Mouse (Mus musculus): ENCODE measurements around the gene Stoml1. TPM values are rescaled to one million over a fixed set of nuclear protein-coding genes. Genes with fewer than 3 reads are reported as not detected.

The Stoml1 gene
- total and polyA plus RNA-seq, 3 experiments = 35.4 to 40.7 (median 35.4) TPM

DNA sequence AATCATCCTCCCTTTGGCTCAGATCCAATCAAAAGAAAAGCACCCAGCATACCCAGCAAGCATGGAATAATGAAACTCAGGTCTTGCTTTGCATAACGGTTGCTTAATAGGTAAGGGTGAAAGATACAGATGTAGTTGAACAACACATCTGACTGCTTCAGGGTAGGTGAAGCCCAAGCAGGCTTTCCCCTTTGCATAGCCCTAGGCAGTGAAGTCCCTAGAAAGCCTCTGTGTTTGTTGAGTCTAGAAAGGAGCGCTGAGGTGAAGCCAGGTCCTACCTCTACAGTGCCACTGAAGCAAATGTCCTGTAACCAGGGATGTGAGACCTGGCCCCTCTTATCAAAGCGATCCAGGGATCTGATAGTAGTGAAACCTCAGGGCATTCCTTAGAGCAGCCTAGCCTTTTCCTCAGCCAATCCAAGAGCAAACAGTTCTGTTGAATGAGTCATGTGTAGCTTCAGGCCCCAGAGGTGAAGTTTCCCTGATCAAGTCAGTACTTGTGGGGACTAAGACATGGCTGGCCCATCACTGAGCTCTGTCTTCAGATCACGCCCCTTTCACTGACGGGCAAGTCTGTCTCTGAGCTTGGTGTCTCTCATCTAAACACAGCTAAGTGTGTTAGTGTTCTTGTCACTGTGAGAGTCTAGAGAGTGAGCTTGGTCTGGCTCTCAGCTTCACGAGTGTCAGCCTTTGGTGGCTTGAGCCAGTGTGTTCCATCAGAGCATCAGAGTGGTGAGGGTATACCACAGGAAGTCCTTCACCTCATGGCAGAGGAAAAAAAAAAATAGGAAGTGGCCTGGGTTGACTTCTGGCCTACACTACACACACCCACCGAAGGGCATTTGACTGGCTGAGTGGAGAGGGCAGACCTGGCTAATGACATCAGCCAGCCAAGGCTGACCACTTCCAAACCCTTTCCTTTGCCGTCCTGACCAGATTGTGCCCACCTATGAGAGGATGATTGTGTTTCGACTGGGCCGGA is 3.0 kb downstream of the Stoml1 start (continued):
- peak; percentile 71 for TF ChIP-seq ZMIZ1 (IDR thresholded peaks at IDR 0.05; ENCODE audit: low read depth, low read length)
- no peak for TF ChIP-seq GABPA (IDR thresholded peaks at IDR 0.05; ENCODE audit: insufficient replicate concordance, low read depth, low read length)
- TF ChIP-seq MXI1 (IDR thresholded peaks at IDR 0.05; ENCODE audit: low read depth, low read length) = peak; percentile 66
- TF ChIP-seq ZKSCAN1 (IDR thresholded peaks at IDR 0.05; ENCODE audit: borderline replicate concordance, low read depth, low read length) = no peak
- TF ChIP-seq ELF1 (IDR thresholded peaks at IDR 0.05; ENCODE audit: low read depth, low read length) = peak; percentile 78
- TF ChIP-seq CTCF (conservative IDR thresholded peaks at IDR 0.05 in 1 of 2, IDR thresholded peaks at IDR 0.05 in 1 of 2; ENCODE audit: low read depth in 2 of 2, low read length in 2 of 2) = no peak
- TF ChIP-seq POLR2AphosphoS2 (IDR thresholded peaks at IDR 0.05; ENCODE audit: low read depth, low read length) = no peak
- TF ChIP-seq UBTF (IDR thresholded peaks at IDR 0.05; ENCODE audit: low read depth, low read length) = peak; percentile 14; the same call in 1 of the 2 replicates
- TF ChIP-seq E2F4 (IDR thresholded peaks at IDR 0.05; ENCODE audit: insufficient replicate concordance, low read depth, low read length) = no peak
- peak; percentile 96 for TF ChIP-seq ZNF384 (IDR thresholded peaks at IDR 0.05; ENCODE audit: low read depth, low read length)
- TF ChIP-seq PAX5 (IDR thresholded peaks at IDR 0.05; ENCODE audit: low read length) = no peak
- TF ChIP-seq BHLHE40 (IDR thresholded peaks at IDR 0.05; ENCODE audit: low read depth, low read length) = no peak
- TF ChIP-seq MYC (IDR thresholded peaks at IDR 0.05; ENCODE audit: low read depth, low read length) = peak; percentile 77; the same call in 1 of the 2 replicates
- TF ChIP-seq IRF4 (IDR thresholded peaks at IDR 0.05; ENCODE audit: low read depth, low read length) = peak; percentile 12; the same call in 1 of the 2 replicates
- TF ChIP-seq SIN3A (IDR thresholded peaks at IDR 0.05; ENCODE audit: low read length) = peak; percentile 79
- TF ChIP-seq POLR2A (IDR thresholded peaks at IDR 0.05; ENCODE audit: low read depth, low read length) = peak; percentile 62
- TF ChIP-seq ZC3H11A (IDR thresholded peaks at IDR 0.05; ENCODE audit: low read depth, low read length) = no peak
- no peak for TF ChIP-seq JUN (IDR thresholded peaks at IDR 0.05; ENCODE audit: insufficient read depth, low read depth, low read length)
- TF ChIP-seq EP300 (IDR thresholded peaks at IDR 0.05; ENCODE audit: low read length) = peak; percentile 11; the same call in 1 of the 2 replicates

- Histone ChIP-seq H3K79me2 (replicated peaks; ENCODE audit: control insufficient read depth, extremely low read depth, insufficient read depth, poor library complexity, severe bottlenecking) (peaks cover 20% of the 10 kb centered on the region), H3K9me3 (replicated peaks; ENCODE audit: low read length) (no peaks in the 10 kb centered on the region), H3K9ac (ENCODE audit: insufficient read depth, low read depth) (no peak overlapping the region), H3K4me3 (replicated peaks in 1 of 3; ENCODE audit: low read depth in 2 of 3, low read length in 2 of 3, poor library complexity in 1 of 3) (no peak overlapping the region), H3K4me2 (ENCODE audit: insufficient read depth, low read depth, poor library complexity, severe bottlenecking) (no peak overlapping the region), H3K27me3 (replicated peaks) (no peaks in the 10 kb centered on the region), H3K27ac (ENCODE audit: insufficient read depth, low read depth) (no peak overlapping the region), H3K4me1 (ENCODE audit: control insufficient read depth in 1 of 2, insufficient read depth in 2 of 2) (peaks cover 24 to 85% of the 10 kb centered on the region in 2 experiments), H3K36me3 (replicated peaks in 1 of 2; ENCODE audit: control insufficient read depth in 1 of 2, insufficient read depth in 1 of 2, low read length in 1 of 2) (peaks cover 29 to 56% of the 10 kb centered on the region in 2 experiments)
- no peak for TF ChIP-seq SIN3A (IDR thresholded peaks at IDR 0.05; ENCODE audit: low read length)
- no peak for TF ChIP-seq TCF12 (IDR thresholded peaks at IDR 0.05; ENCODE audit: low read depth, low read length)
- no peak for TF ChIP-seq GABPA (IDR thresholded peaks at IDR 0.05; ENCODE audit: insufficient replicate concordance, low read depth, low read length)
- TF ChIP-seq RAD21 (IDR thresholded peaks at IDR 0.05; ENCODE audit: low read depth, low read length) = no peak
- TF ChIP-seq ZC3H11A (IDR thresholded peaks at IDR 0.05; ENCODE audit: low read depth, low read length) = no peak
- no peak for TF ChIP-seq ZMIZ1 (IDR thresholded peaks at IDR 0.05; ENCODE audit: low read depth, low read length)
- no peak for TF ChIP-seq MXI1 (IDR thresholded peaks at IDR 0.05; ENCODE audit: low read depth, low read length)
- TF ChIP-seq KAT2A (IDR thresholded peaks at IDR 0.05; ENCODE audit: insufficient replicate concordance, low read length) = no peak
- no peak for TF ChIP-seq POLR2AphosphoS2 (IDR thresholded peaks at IDR 0.05; ENCODE audit: low read depth, low read length)
- TF ChIP-seq NELFE (IDR thresholded peaks at IDR 0.05; ENCODE audit: low read depth, low read length) = no peak
- DNase-seq (ENCODE audit: extremely low read depth) = no peak
- dilution Hi-C loops (cut with MboI; ENCODE audit: extremely low pct_ligation_motif_present, extremely low pct_unique_long_range_greater_than_20kb, low sequenced_read_pairs) = no loop called here
- in situ Hi-C loops (cut with MboI; ENCODE audit: low pct_ligation_motif_present, low pct_unique_long_range_greater_than_20kb, low sequenced_read_pairs) = loop anchor here (25.0 kb wide), 1 partner anchor 450 kb away; no protein-coding TSS in a partner anchor
Observed at GRCm38 (mm10) chr9:58262507-58262906, 9.5 kb downstream of the Stoml1 start.
